Mouse (Mus musculus): ENCODE measurements at regions not wholly inside any gene's neighbourhood (a gene's known extent, or its start where the extent isn't known, plus 50 kb on each side); places are given as distances from the start of the nearest gene placed in this dataset.

GRCm38 (mm10) chr12:50953971-50954370 is 305.1 kb upstream of the Prkd1 start:
- DNase-seq = no peak
- intact Hi-C loops (cut with DNase I) = no loop called here

- intact Hi-C loops (cut with DNase I) = loop anchor here (5.0 kb wide), 1 partner anchor 635 kb away; no protein-coding TSS in a partner anchor
- no peak for DNase-seq
Measured at GRCm38 (mm10) chr12:50947035-50947434, 298.1 kb upstream of the Prkd1 start.

- peak; percentile 9 to 30 for DNase-seq
- intact Hi-C loops (cut with DNase I) = loop anchor here (5.0 kb wide), 1 partner anchor 1572 kb away; no protein-coding TSS in a partner anchor
Measured at GRCm38 (mm10) chr12:50943741-50944521, 295.0 kb upstream of the Prkd1 start.

- no peak for DNase-seq
- intact Hi-C loops (cut with DNase I) = loop anchor here (5.0 kb wide), 1 partner anchor 1571 kb away; no protein-coding TSS in a partner anchor
Measured at GRCm38 (mm10) chr12:50943340-50943739, 294.4 kb upstream of the Prkd1 start.

GRCm38 (mm10) chr12:50935516-50935915 is 286.6 kb upstream of the Prkd1 start:
- no peak for DNase-seq
- intact Hi-C loops (cut with DNase I) = no loop called here

- no peak for DNase-seq
- intact Hi-C loops (cut with DNase I) = no loop called here
Measured at GRCm38 (mm10) chr12:50932496-50932895, 283.6 kb upstream of the Prkd1 start.

GRCm38 (mm10) chr12:50929641-50930040 is 280.7 kb upstream of the Prkd1 start:
- intact Hi-C loops (cut with DNase I) = no loop called here
- DNase-seq = no peak

- DNase-seq = no peak
- intact Hi-C loops (cut with DNase I) = no loop called here
Measured at GRCm38 (mm10) chr12:50926234-50926633, 277.3 kb upstream of the Prkd1 start.

- intact Hi-C loops (cut with DNase I) = no loop called here
- no peak for DNase-seq
Measured at GRCm38 (mm10) chr12:50921739-50922138, 272.8 kb upstream of the Prkd1 start.

- no peak for DNase-seq
- intact Hi-C loops (cut with DNase I) = no loop called here
Measured at GRCm38 (mm10) chr12:50899609-50900447, 250.9 kb upstream of the Prkd1 start.

- intact Hi-C loops (cut with DNase I) = no loop called here
- DNase-seq = no peak
Measured at GRCm38 (mm10) chr12:50897606-50898166, 248.8 kb upstream of the Prkd1 start.

GRCm38 (mm10) chr12:50893604-50894003 is 244.7 kb upstream of the Prkd1 start:
- intact Hi-C loops (cut with DNase I) = no loop called here
- no peak for DNase-seq

GRCm38 (mm10) chr12:50875796-50876195 is 226.9 kb upstream of the Prkd1 start:
- DNase-seq = no peak
- intact Hi-C loops (cut with DNase I) = no loop called here

GRCm38 (mm10) chr12:50874024-50874398 is 225.1 kb upstream of the Prkd1 start:
- intact Hi-C loops (cut with DNase I) = no loop called here

GRCm38 (mm10) chr12:50873390-50874023 is 224.6 kb upstream of the Prkd1 start:
- intact Hi-C loops (cut with DNase I) = no loop called here
- DNase-seq = no peak

More at GRCm38 (mm10) chr12:50874024-50874398, 225.1 kb upstream of the Prkd1 start:
- no peak for DNase-seq

GRCm38 (mm10) chr12:50851644-50852043 is 202.7 kb upstream of the Prkd1 start:
- intact Hi-C loops (cut with DNase I) = no loop called here
- no peak for DNase-seq

- intact Hi-C loops (cut with DNase I) = no loop called here
- DNase-seq = no peak
Measured at GRCm38 (mm10) chr12:50847976-50848375, 199.1 kb upstream of the Prkd1 start.

GRCm38 (mm10) chr12:50842744-50843143 is 193.8 kb upstream of the Prkd1 start:
- intact Hi-C loops (cut with DNase I) = no loop called here
- no peak for DNase-seq

GRCm38 (mm10) chr12:50839391-50839790 is 190.5 kb upstream of the Prkd1 start:
- DNase-seq = no peak
- intact Hi-C loops (cut with DNase I) = no loop called here

GRCm38 (mm10) chr12:50808731-50809281 is 159.9 kb upstream of the Prkd1 start:
- intact Hi-C loops (cut with DNase I) = no loop called here

More at GRCm38 (mm10) chr12:50808731-50809281, 159.9 kb upstream of the Prkd1 start:
- no peak for DNase-seq

Data from heart, postnatal 36 days (tissue).